Mouse (Mus musculus): ENCODE measurements at regions not wholly inside any gene's neighbourhood (a gene's known extent, or its start where the extent isn't known, plus 50 kb on each side); places are given as distances from the start of the nearest gene placed in this dataset.

DNA sequence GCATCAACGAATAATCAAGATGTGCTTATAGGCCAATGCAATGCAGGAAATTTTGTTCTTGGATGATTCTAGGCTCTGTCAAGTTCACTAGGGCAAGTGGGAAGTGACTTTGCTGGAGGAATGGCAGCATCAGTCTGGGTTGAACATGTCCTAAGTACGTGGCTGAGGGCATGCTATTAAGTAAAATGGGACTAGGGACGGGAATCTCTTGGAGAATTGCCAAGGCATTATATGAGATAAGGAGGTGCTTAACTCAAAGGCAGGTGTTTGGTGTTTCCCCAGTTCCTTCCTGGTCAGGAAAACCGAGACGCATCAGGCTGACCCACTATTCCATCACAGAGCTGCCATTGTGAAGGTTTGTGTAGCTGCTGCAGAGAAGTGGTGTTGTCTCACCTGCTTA, 307.0 kb downstream of the Med13l start:
- DNase-seq, result no peak
- no peak overlapping the region for H3K4me3 ChIP-seq
- no peak for TF ChIP-seq CTCF (IDR thresholded peaks at IDR 0.05)
- intact Hi-C loops (cut with DNase I), result no loop called here
- H3K27ac ChIP-seq, result no peak overlapping the region

DNA sequence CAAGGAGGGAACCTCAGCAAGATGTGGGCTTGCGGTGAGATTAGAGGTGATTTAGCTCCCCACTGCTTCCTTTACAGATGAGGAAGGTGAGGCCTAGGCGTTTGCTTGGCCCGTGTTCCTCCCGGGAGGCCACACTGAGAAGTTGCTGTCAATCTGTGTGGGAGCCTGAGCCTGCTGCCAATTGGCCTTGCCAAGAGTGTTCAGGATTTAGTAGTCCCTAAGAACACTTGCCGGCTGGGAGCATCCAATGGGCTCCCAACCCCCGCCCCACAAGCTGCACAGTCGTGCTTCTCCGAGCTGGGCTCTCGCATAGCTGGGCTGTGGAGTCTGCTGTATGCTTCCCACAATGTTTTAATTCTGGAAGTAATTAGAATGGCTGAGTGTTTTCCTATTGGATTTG, 308.9 kb downstream of the Med13l start:
- DNase-seq, result peak; percentile 51
- intact Hi-C loops (cut with DNase I), result no loop called here
- TF ChIP-seq CTCF (IDR thresholded peaks at IDR 0.05), result no peak
- no peak overlapping the region for H3K4me3 ChIP-seq
- no peak overlapping the region for H3K27ac ChIP-seq

DNA sequence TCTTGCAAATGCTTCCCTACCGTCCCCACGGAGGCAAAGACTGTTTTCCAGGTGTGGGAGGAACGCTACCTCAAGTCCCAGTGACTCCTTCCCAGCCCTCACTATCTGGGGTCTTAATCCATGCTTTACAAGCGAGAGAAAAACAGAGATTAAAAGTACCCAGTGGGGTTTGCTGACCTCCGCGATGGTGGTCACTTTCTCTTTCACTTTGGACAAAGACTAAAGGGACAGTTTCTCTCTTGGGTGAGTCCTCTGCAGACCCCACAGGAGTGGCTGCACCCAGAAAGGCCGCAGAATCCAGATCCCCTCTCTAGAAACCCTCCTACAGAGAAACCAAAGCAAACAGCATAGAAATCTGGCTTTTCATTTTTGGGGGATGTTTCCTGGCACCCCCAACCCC, 313.4 kb downstream of the Med13l start:
- TF ChIP-seq CTCF (IDR thresholded peaks at IDR 0.05), result no peak
- no peak for DNase-seq
- Histone ChIP-seq H3K27ac (no peak overlapping the region), H3K4me3 (peak overlapping the region; percentile 39)
- intact Hi-C loops (cut with DNase I), result loop anchor here (10.0 kb wide), 1 partner anchor 341 kb away; no protein-coding TSS in a partner anchor

DNA sequence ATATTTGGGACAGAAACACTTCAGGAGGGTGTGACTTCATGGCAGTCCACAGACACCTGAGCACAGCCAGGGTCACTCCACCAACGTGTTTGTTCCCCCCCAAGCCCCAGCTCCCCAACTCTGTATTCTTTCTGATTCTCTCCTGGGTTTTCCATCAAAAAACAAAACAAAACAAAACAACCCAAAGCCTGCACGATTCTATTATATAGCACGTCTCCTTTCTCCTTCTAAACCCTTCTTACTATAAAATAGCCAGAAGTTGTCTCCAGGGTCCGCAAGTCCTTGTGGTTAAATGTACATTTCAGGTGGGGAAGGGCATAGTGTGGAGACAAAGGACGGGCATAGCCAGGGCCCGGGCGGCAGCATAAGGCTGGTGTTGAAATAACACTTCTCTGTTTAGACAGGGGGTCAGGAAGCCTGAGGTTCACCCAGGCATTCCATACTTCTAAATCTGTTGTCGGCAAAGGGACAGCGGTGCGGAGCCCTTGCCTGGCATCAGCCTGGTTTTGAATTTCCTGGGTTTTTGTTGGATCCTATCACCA, 314.7 kb downstream of the Med13l start:
- no peak overlapping the region for H3K4me3 ChIP-seq
- intact Hi-C loops (cut with DNase I), result loop anchor here (5.0 to 10.0 kb wide), 2 partner anchors 340 to 797 kb away; partner anchors contain the start of gene Tbx3
- no peak for DNase-seq
- H3K27ac ChIP-seq, result no peak overlapping the region
- TF ChIP-seq CTCF (IDR thresholded peaks at IDR 0.05), result no peak

DNA sequence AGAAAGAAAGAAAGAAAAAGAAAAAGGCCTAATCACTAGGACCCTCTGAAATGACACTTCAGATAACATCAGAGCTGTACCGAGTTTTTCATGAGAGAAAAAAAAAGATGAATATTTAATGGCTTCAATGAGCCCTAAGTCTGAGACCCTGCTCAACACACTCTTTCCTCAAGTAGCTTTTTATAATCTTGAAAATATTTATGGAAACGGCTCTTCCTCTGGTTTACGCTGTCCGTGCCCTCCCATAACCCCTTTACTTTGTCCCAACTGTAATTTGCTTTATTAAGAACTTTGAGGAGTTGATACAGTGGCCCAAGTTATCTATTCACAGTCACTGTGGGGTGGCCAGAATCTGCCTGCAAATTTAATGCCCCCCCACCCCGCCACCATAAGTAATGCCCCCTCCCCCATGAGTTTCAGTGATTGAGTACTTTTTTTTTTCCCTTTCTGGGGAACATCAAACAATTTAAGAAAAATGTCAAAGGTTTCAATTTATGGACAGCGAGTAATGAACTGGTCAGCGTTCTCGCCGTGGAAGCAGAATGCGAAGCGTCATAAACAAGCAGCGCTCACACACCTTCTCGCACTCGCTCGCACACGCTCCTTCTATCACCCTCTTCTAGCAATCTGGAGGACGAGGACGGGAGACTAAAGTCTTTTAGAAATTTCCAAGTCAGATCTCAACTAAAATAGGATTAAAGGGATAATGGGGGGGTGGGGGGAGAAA, 316.3 kb downstream of the Med13l start:
- no peak for TF ChIP-seq CTCF (IDR thresholded peaks at IDR 0.05)
- Histone ChIP-seq H3K4me3 (peak overlapping the region; percentile 33), H3K27ac (no peak overlapping the region)
- intact Hi-C loops (cut with DNase I), result loop anchor here (5.0 to 10.0 kb wide), 2 partner anchors 338 to 796 kb away; partner anchors contain the start of gene Tbx3
- no peak for DNase-seq

DNA sequence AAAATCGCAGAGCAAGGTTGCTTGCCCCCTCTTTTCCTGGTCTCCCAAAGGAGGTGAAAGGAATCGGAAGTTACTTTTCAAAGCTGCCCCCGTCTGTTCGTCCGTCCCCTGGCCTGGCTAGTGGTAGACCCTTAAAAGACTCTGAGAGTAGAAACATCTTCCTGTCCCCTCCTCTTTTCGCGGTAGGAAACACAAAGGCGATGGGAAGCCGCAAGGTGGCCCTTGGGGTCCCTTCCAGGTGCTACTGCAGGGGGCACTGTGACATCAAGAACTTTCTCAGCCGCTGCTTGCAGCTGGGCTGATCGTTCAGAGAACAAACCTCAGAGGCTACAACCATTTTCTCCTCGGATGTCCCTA, 316.8 kb downstream of the Med13l start:
- DNase-seq, result peak; percentile 50
- H3K4me3 ChIP-seq, result peak overlapping the region; percentile 33

DNA sequence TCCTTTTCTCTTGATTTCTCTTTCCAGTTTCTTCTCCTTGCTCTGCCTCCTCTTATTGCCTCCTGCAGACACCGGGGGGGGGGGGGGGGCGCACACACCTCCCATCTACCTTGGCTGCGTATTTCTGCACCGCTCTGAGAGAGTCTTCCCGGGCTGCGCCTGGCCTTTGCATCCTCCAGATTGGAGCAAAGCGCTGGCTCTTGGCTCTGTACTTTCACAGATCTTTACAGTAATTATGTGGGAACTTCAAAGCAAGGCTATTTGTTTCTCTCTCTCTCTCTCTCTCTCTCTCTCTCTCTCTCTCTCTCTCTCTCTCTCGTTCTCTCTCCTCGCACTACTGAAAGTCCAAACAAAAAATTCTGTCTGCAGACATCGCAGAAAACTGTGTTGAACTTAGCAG, 317.4 kb downstream of the Med13l start:
- intact Hi-C loops (cut with DNase I), result loop anchor here (2.0 to 10.0 kb wide), 3 partner anchors 97 to 794 kb away; partner anchors contain the start of gene Tbx3
- TF ChIP-seq CTCF (IDR thresholded peaks at IDR 0.05), result no peak

More for the DNA sequence above, 316.8 kb downstream of the Med13l start:
- peak; percentile 67 for TF ChIP-seq CTCF (IDR thresholded peaks at IDR 0.05)
- intact Hi-C loops (cut with DNase I), result loop anchor here (5.0 to 10.0 kb wide), 2 partner anchors 338 to 795 kb away; partner anchors contain the start of gene Tbx3
- no peak overlapping the region for H3K27ac ChIP-seq

DNA sequence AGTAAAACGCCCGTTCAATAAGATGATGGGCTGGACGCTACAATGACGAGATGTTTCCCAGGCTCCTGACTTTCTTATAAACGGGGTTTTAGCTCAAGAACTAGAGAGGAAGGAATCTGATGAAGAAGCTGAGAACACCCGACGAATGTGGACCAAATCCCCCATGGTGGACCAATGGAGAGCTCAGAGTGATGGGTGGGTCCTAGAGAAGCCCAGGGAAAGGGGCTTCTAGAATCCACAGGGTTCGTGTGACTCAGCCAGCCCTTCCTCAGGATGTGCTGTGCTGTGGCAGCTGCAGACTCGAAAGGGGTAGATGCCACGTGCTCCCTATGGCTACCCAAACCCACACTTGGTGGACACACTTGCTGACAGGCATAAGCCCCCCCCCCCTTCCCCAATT, 318.2 kb downstream of the Med13l start:
- DNase-seq, result no peak
- TF ChIP-seq CTCF (IDR thresholded peaks at IDR 0.05), result no peak
- Histone ChIP-seq H3K27ac (no peak overlapping the region), H3K4me3 (no peak overlapping the region)
- intact Hi-C loops (cut with DNase I), result loop anchor here (1.0 to 10.0 kb wide), 4 partner anchors 98 to 813 kb away; partner anchors contain the start of gene Tbx3

More for the DNA sequence above, 317.4 kb downstream of the Med13l start:
- Histone ChIP-seq H3K4me3 (no peak overlapping the region), H3K27ac (no peak overlapping the region)
- DNase-seq, result no peak

DNA sequence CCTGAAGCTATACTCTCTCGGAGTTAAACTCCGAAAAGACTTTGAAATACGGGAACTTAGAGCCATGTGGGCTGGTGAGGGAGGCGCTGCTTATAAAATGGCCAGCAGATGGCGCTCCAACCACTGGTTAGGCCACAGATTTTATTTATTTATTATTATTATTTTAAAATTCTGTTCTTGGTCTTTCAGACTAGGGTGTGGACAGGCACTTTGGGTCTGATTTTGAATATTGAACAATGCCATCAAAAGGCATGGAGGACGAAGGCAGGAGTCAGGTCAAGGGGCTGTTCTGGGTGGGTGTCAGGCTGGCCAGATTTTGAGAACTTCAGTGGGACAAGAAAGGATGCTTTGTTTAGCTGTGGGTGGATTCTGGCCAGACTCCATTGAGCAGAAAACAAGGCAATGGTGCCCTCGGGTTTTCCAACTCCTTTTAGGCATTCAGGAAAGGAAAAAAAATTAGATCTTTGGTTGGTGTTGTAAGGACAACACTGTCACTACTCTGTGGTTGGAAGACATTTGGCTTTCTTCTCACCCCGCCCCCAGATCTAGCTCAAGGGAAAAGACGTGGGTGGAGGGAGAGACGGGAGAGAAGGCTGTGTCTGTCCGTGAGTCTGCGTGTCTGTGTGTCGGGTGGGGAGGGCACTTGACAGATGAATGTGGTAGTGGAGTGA, 319.5 kb downstream of the Med13l start:
- peak; percentile 80 for DNase-seq
- TF ChIP-seq CTCF (IDR thresholded peaks at IDR 0.05), result no peak; the same call in 1 of the 2 replicates
- Histone ChIP-seq H3K4me3 (no peak overlapping the region), H3K27ac (peak overlapping the region; percentile 74)
- intact Hi-C loops (cut with DNase I), result loop anchor here (1.0 to 10.0 kb wide), 5 partner anchors 99 to 811 kb away; partner anchors contain the start of gene Tbx3

DNA sequence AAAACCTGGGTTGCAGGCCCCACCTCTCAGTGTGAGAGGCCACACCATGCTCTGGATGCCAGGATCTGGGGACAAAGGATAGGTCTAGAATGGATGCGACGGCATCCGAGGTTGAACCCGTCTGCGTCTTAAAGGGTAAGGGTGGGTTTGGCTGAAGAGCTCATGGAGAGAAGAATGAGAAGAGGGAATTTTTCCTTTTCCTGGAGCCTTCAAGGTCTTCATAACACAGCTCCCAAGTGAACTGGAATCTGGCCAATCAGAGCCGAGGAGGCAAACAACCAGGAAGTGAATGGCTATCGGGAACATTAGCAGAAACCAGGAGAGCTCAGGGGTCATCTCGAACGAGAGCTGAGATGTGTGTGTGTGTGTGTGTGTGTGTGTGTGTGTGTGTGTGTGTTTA, 320.1 kb downstream of the Med13l start:
- no peak for TF ChIP-seq CTCF (IDR thresholded peaks at IDR 0.05)
- Histone ChIP-seq H3K27ac (peak overlapping the region; percentile 38; the same call in 1 of the 2 replicates), H3K4me3 (no peak overlapping the region)
- DNase-seq, result peak; percentile 28
- intact Hi-C loops (cut with DNase I), result loop anchor here (10.0 kb wide), 1 partner anchor 174 kb away; no protein-coding TSS in a partner anchor

DNA sequence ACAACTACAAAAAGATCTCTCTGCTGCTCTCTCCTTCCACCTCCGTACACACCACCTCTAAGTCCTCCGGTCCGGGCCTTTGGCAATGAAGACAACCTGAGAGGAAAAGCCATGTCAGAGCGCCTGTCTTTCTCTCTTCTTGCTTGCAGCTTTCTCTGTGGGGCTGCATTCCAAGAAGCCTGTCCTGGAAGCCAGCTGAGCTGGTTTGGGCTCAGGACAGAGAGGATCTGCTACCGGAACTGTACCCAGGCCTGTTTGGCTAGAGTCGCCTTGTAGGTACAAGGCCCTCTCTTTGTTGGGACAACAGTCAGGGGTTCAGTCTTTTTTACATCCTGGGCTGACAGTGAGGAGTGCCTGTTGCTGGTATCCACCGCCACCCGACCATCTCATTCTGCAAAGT, 321.4 kb downstream of the Med13l start:
- H3K27ac ChIP-seq, result no peak overlapping the region
- no peak for TF ChIP-seq CTCF (IDR thresholded peaks at IDR 0.05)
- no peak overlapping the region for H3K4me3 ChIP-seq
- no peak for DNase-seq
- intact Hi-C loops (cut with DNase I), result loop anchor here (10.0 kb wide), 1 partner anchor 173 kb away; no protein-coding TSS in a partner anchor

DNA sequence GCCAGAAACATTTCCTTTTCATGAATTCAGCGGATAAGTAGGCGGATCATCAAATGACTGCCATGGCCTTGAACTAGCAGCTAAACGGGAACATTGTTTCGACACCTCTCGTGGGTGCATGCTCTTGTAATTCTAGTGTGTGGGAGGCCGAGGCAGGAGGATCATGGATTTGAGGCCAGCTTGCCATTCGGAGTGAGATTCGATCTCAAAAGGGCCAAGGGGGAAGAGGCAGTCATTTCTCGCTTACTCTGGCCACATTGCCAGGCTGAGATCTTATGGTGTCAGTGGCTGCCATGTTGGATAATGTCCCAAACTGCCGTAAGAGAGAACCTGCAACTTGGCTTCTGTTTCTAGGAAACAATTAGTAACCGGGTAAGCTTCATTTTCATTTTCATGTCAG, 327.7 kb downstream of the Med13l start:
- Histone ChIP-seq H3K27ac (no peak overlapping the region), H3K4me3 (no peak overlapping the region)
- no peak for TF ChIP-seq CTCF (IDR thresholded peaks at IDR 0.05)
- intact Hi-C loops (cut with DNase I), result loop anchor here (10.0 kb wide), 1 partner anchor 167 kb away; no protein-coding TSS in a partner anchor
- DNase-seq, result no peak

DNA sequence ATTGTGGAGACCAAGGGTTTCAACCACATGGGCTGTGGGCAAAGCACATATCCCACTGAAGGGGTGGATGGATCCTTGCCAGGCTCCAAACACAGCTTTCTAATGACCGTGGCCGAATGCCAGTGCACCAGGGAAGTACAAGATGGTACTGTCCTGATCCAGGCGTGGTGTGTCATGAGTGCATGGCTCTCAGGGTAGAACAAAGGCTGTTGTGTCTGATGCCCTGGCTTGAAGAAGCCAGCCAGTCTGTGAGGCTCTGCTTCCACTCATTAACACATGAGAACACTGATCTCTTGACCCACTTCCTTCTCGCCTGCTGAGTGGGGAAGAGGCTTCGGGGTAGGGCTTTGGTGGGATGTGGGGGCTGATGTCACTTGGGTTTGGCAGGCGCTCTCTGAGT, 330.7 kb downstream of the Med13l start:
- H3K27ac ChIP-seq, result no peak overlapping the region
- intact Hi-C loops (cut with DNase I), result no loop called here
- TF ChIP-seq CTCF (IDR thresholded peaks at IDR 0.05), result no peak
- no peak for DNase-seq
- H3K4me3 ChIP-seq, result no peak overlapping the region

Data from gastrocnemius, adult 2 months (tissue).